Mouse (Mus musculus): Measurements from ENCODE around the gene Amigo1. TPM values are rescaled to one million over a fixed set of nuclear protein-coding genes. Genes with fewer than 3 reads are reported as not detected.

The Amigo1 gene
- polyA plus RNA-seq (2015; fragmentation: Nextera tagmentation; extraction: Ambion mirVana) = 6.3 and 6.8 TPM in 2 replicates

DNA sequence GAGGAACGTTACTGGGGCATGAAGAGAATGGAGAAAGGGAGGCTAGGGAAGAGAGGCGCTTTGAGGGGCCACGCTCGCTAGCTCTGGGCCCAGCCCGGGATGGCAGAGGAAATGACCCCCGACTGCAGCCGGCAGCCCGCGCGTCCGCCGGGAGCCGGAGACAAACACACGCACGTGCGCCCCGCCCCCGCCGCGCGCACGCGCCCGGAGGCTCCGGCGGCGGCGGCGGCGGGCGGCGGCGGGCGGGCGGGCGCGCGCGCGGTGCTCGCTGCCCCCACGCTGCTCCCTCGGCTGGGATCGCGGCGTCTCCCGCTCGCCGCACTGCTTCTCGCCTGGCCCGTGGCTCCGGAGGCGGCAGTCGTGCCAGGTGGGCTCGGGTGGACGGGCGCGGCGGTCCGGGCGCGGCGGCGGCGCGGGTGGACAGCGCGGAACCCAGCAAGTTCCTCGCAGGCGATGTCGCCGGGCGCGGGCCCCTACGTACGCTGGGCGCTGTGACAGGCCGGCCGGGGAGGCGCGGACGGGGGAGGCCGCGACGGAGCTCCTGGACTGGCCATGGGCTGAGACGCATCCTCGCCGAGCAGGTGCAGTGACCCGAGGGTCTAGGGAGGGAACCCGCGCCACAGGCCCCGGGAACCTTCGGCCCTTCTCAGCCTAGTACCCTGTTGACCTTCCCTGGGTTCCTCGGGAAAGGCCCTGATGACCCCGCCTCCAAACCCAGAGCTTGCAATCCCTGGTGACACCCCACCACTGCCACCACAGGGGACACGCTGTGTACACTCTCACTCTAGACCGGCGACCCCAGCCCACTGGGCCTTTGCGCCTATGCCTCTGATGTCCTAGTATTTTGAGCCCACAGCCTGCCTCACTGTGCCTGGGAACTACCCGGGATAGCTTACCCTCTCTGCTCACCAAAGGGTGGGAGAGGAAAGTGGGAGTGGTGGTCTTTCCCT lies at the start of gene Amigo1:
Amigo1 (plus strand) TSS at position 238 of the 950 bp plus-strand sequence.
- ATAC-seq (ENCODE audit: insufficient number of reproducible peaks, low FRiP score, low TSS enrichment, low read depth) = 0 out of 2 replicates have a peak, but pooled peaks have one; percentile 36
- peaks cover 6% of the 10 kb centered on the region; the same call in 1 of the 2 replicates for H3K27me3 ChIP-seq
- H3K4me1 ChIP-seq = peaks cover 25% of the 10 kb centered on the region
- H3K9ac ChIP-seq = peak within 1 kb of the TSS; percentile 70
- H3K27ac ChIP-seq (replicated peaks) = no peak within 1 kb of the TSS
- H3K4me3 ChIP-seq (replicated peaks) = peak within 1 kb of the TSS; percentile 73
- H3K36me3 ChIP-seq = 0 out of 2 replicates have a peak, but pooled peaks cover 3% of the 10 kb centered on the region
- H3K4me2 ChIP-seq (replicated peaks) = peak within 1 kb of the TSS; percentile 90
- WGBS = 1% methylated on average over 84 of the region's 100 CpGs
- no peaks in the 10 kb centered on the region for H3K9me3 ChIP-seq (replicated peaks)

DNA sequence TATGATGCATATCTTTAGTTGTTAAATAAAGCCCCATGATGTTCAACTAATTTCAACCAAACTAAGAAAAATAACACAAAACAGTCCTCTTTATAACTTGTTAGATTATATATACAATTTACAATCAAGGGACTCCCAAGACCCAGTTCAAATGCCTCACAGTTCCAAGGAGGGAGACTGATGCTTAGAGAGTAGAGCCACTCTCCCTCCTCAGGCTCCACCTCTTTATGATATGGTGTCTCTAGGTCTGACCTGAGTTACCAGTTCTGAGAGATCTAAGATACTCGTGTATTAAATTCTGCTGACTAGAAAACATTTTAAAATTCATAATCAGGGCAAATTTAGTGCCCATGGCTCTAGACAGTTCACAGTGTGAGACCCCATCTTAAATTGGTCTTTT lies 47.0 kb upstream of the Amigo1 start:
- no peak for ATAC-seq (ENCODE audit: insufficient number of reproducible peaks, low FRiP score, low TSS enrichment, low read depth)
- WGBS = 75% methylated on average over 1 of the region's 1 CpGs
- Histone ChIP-seq H3K9me3 (replicated peaks) (no peaks in the 10 kb centered on the region), H3K4me3 (replicated peaks) (no peak overlapping the region), H3K4me1 (peaks cover 18% of the 10 kb centered on the region), H3K4me2 (replicated peaks) (no peak overlapping the region), H3K36me3 (no peaks in the 10 kb centered on the region), H3K27ac (replicated peaks) (no peak overlapping the region), H3K9ac (no peak overlapping the region), H3K27me3 (no peaks in the 10 kb centered on the region)

DNA sequence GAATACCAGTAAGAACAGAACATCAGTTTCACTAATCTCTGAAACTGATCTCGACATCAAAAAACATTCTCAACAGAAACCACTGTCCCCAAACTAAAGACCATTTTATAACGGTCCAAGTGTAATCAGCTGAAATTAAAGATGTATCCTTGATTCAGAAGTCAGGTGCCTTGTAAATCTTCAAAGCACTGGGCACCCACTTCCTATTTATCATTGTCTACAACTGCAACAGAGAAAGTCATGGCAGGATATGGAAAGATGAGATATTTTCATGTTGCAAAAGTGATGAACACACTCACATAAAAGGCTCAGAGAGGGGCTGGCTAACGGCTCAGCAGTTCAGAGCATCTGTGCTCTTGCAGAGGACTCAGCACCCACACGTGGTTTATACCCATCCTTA lies 45.3 kb upstream of the Amigo1 start:
- H3K9ac ChIP-seq = no peak overlapping the region
- no peak overlapping the region for H3K4me2 ChIP-seq (replicated peaks)
- H3K9me3 ChIP-seq (replicated peaks) = no peaks in the 10 kb centered on the region
- 74% methylated on average over 4 of the region's 4 CpGs for WGBS
- no peak overlapping the region for H3K27ac ChIP-seq (replicated peaks)
- H3K36me3 ChIP-seq = no peaks in the 10 kb centered on the region
- H3K4me3 ChIP-seq (replicated peaks) = no peak overlapping the region
- H3K4me1 ChIP-seq = peaks cover 19% of the 10 kb centered on the region
- no peaks in the 10 kb centered on the region for H3K27me3 ChIP-seq
- no peak for ATAC-seq (ENCODE audit: insufficient number of reproducible peaks, low FRiP score, low TSS enrichment, low read depth)

- peak within 1 kb of the TSS; percentile 81 for H3K4me2 ChIP-seq (replicated peaks)
- H3K9me3 ChIP-seq (replicated peaks) = no peaks in the 10 kb centered on the region
- peak within 1 kb of the TSS; percentile 94 for H3K9ac ChIP-seq
- no peaks in the 10 kb centered on the region for H3K36me3 ChIP-seq
- peak within 1 kb of the TSS; percentile 87 for H3K4me3 ChIP-seq (replicated peaks)
- H3K4me1 ChIP-seq = peaks cover 28% of the 10 kb centered on the region
- WGBS = under 1% methylated on average over 63 of the region's 63 CpGs
- no peaks in the 10 kb centered on the region for H3K27me3 ChIP-seq
- H3K27ac ChIP-seq (replicated peaks) = peak within 1 kb of the TSS; percentile 95
- peak; percentile 90 for ATAC-seq (ENCODE audit: insufficient number of reproducible peaks, low FRiP score, low TSS enrichment, low read depth)
These were observed 40.3 kb upstream of the Amigo1 start, which contains the start of gene Gnai3 for GRCm38 (mm10) chr3:108145534-108146445. Gnai3 (minus strand) TSS chr3:108146146.

DNA sequence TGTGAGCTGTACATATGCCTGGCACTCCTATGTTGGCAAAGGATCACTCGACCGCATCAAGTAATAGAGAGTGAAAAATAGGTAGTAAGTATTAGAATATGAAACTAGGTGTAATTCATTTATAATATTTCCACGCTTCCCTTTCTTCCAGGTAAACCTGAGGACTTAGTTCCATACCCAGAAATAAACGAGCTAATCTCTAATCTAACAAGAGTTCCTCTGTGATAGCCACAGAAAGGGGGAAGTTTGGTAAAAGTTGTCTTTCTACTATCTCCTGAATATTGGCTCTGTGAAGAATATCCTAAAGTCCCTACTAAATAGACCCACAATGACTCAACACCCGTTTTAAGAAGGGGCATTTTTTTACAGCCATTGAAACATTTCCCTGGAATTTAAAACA lies 39.5 kb upstream of the Amigo1 start:
- peak overlapping the region; percentile 95; the same call in 1 of the 2 replicates for H3K27ac ChIP-seq (replicated peaks)
- peak overlapping the region; percentile 87 for H3K4me3 ChIP-seq (replicated peaks)
- peak overlapping the region; percentile 81 for H3K4me2 ChIP-seq (replicated peaks)
- WGBS = 55% methylated on average over 5 of the region's 5 CpGs
- no peak for ATAC-seq (ENCODE audit: insufficient number of reproducible peaks, low FRiP score, low TSS enrichment, low read depth)
- H3K9me3 ChIP-seq (replicated peaks) = no peaks in the 10 kb centered on the region
- no peaks in the 10 kb centered on the region for H3K27me3 ChIP-seq
- H3K36me3 ChIP-seq = no peaks in the 10 kb centered on the region
- H3K9ac ChIP-seq = 0 out of 2 replicates have a peak overlapping the region, but pooled peaks have one; percentile 94
- peaks cover 28% of the 10 kb centered on the region for H3K4me1 ChIP-seq

GRCm38 (mm10) chr3:108147386-108148235 lies 38.5 kb upstream of the Amigo1 start:
- Histone ChIP-seq H3K4me1 (peaks cover 28% of the 10 kb centered on the region), H3K4me2 (replicated peaks) (0 out of 2 replicates have a peak overlapping the region, but pooled peaks have one; percentile 2), H3K27ac (replicated peaks) (no peak overlapping the region), H3K27me3 (no peaks in the 10 kb centered on the region), H3K4me3 (replicated peaks) (no peak overlapping the region), H3K9me3 (replicated peaks) (no peaks in the 10 kb centered on the region), H3K36me3 (no peaks in the 10 kb centered on the region), H3K9ac (no peak overlapping the region)
- 62% methylated on average over 11 of the region's 11 CpGs for WGBS
- no peak for ATAC-seq (ENCODE audit: insufficient number of reproducible peaks, low FRiP score, low TSS enrichment, low read depth)

- WGBS = 88% methylated on average over 3 of the region's 3 CpGs
- H3K9me3 ChIP-seq (replicated peaks) = no peaks in the 10 kb centered on the region
- H3K9ac ChIP-seq = no peak overlapping the region
- no peaks in the 10 kb centered on the region for H3K36me3 ChIP-seq
- H3K4me2 ChIP-seq (replicated peaks) = no peak overlapping the region
- no peaks in the 10 kb centered on the region for H3K27me3 ChIP-seq
- no peak overlapping the region for H3K27ac ChIP-seq (replicated peaks)
- ATAC-seq (ENCODE audit: insufficient number of reproducible peaks, low FRiP score, low TSS enrichment, low read depth) = no peak
- no peak overlapping the region for H3K4me3 ChIP-seq (replicated peaks)
- H3K4me1 ChIP-seq = peaks cover 5% of the 10 kb centered on the region; the same call in 1 of the 2 replicates
These were observed 33.8 kb upstream of the Amigo1 start for GRCm38 (mm10) chr3:108152290-108152689.

- no peaks in the 10 kb centered on the region for H3K36me3 ChIP-seq
- no peaks in the 10 kb centered on the region for H3K27me3 ChIP-seq
- H3K4me3 ChIP-seq (replicated peaks) = no peak within 1 kb of the TSS
- ATAC-seq (ENCODE audit: insufficient number of reproducible peaks, low FRiP score, low TSS enrichment, low read depth) = no peak
- no peaks in the 10 kb centered on the region for H3K4me1 ChIP-seq
- no peak within 1 kb of the TSS for H3K4me2 ChIP-seq (replicated peaks)
- no peak within 1 kb of the TSS for H3K27ac ChIP-seq (replicated peaks)
- H3K9ac ChIP-seq = no peak within 1 kb of the TSS
- WGBS = 41% methylated on average over 4 of the region's 4 CpGs
- H3K9me3 ChIP-seq (replicated peaks) = no peaks in the 10 kb centered on the region
These were observed 31.5 kb upstream of the Amigo1 start, which contains the start of gene Gpr61 for GRCm38 (mm10) chr3:108154656-108155055. Gpr61 (minus strand) TSS chr3:108154882.

DNA sequence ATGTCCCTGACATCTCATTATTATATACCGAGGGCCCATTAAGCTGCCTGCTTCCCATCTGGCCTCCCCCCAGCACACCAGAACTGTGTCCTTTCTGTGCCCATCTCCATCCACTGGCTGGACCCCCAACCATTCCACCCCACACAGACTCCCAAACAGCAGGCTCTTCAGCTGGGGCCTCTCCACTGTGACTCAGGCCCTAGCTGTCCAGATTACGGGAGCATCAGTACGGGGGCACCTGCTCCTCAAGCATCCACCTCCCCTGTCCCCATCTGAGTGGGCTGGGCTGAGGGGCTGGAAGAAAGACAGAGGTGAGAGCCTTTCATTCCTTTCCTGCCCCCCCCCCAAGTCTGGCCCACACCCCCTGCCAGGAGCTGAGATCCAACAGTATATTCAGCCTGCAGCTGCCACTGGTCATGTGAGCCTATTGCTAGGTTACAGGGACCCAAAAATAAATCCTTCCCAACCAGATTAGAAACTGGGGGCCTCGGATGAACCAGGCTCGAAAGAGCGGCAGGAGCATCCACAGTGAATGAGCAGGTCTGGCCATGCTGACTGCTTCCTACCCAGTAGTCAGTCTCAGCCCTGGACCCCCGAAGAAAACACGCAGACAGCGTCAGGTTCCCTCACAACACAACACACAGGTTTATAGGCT lies 27.6 kb upstream of the Amigo1 start:
- 0 out of 2 replicates have a peak, but pooled peaks have one; percentile 21 for ATAC-seq (ENCODE audit: insufficient number of reproducible peaks, low FRiP score, low TSS enrichment, low read depth)
- Histone ChIP-seq H3K4me2 (replicated peaks) (no peak overlapping the region), H3K4me3 (replicated peaks) (no peak overlapping the region), H3K4me1 (no peaks in the 10 kb centered on the region), H3K27ac (replicated peaks) (no peak overlapping the region), H3K36me3 (no peaks in the 10 kb centered on the region), H3K27me3 (no peaks in the 10 kb centered on the region), H3K9me3 (replicated peaks) (no peaks in the 10 kb centered on the region), H3K9ac (no peak overlapping the region)
- WGBS = 64% methylated on average over 9 of the region's 9 CpGs

DNA sequence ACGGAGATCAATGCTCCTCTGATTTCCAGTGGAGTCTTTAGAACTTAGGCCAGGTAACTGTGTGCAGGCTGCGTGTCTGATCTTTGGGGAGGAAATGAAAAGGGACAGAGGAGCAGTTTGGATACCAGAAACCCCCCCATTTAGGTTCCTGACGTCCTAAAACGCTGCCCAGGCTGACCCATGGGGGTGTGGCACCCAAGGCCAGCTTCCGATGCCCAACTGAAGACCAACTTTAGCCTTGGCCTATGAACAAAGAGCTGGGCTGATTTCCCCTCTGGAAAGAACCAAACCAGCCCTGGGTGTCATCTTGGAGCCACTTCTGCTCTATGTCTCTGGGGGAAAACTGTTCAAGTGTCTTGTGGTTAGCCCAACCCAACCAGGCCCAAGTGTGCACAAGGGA lies 22.0 kb upstream of the Amigo1 start:
- Histone ChIP-seq H3K9me3 (replicated peaks) (no peaks in the 10 kb centered on the region), H3K36me3 (no peaks in the 10 kb centered on the region), H3K27ac (replicated peaks) (no peak overlapping the region), H3K4me3 (replicated peaks) (no peak overlapping the region), H3K27me3 (no peaks in the 10 kb centered on the region), H3K4me1 (peaks cover 34% of the 10 kb centered on the region), H3K9ac (no peak overlapping the region), H3K4me2 (replicated peaks) (no peak overlapping the region)
- no peak for ATAC-seq (ENCODE audit: insufficient number of reproducible peaks, low FRiP score, low TSS enrichment, low read depth)
- WGBS = 60% methylated on average over 5 of the region's 5 CpGs

Data from embryonic facial prominence, embryonic 15.5 days (tissue).